Mouse (Mus musculus): Measurements from ENCODE around the gene Ptprn. TPM values are rescaled to one million over a fixed set of nuclear protein-coding genes. Genes with fewer than 3 reads are reported as not detected.
"Not testable (repeated sequence)": the region's sequence is repeated elsewhere in the genome, so short reads cannot be mapped to it uniquely, and the experiment has no call there.

The Ptprn gene
- polyA plus RNA-seq, 1 experiment from 2014 or later = 0.92 TPM

GRCm38 (mm10) chr1:75236117-75237050 lies 27.9 kb downstream of the Ptprn start, which contains the start of gene Dnajb2:
Gene Dnajb2, plus strand, starts transcription at chr1:75236406.
- no peak for TF ChIP-seq CTCF (IDR thresholded peaks at IDR 0.05)
- 0 out of 2 replicates have a peak, but pooled peaks have one; percentile 15 for TF ChIP-seq EP300 (IDR thresholded peaks at IDR 0.05)
- H3K4me1 ChIP-seq (ENCODE audit: insufficient read depth, low read depth, low read length) = peaks cover 6% of the 10 kb centered on the region; the same call in 1 of the 2 replicates
- ATAC-seq = peak; percentile 96
- peak; percentile 95 for DNase-seq (ENCODE audit: low spot score)
- H3K9ac ChIP-seq (replicated peaks; ENCODE audit: low read depth) = peak within 1 kb of the TSS; percentile 66
- no peaks in the 10 kb centered on the region for H3K9me3 ChIP-seq (ENCODE audit: low read length)
- no peaks in the 10 kb centered on the region for H3K27me3 ChIP-seq (replicated peaks; ENCODE audit: insufficient read depth, low read length)
- no peaks in the 10 kb centered on the region for H3K36me3 ChIP-seq (ENCODE audit: insufficient read depth, low read length)
- H3K4me2 ChIP-seq (replicated peaks; ENCODE audit: low read depth, low read length) = peak within 1 kb of the TSS; percentile 96
- peak within 1 kb of the TSS; percentile 62 for H3K4me3 ChIP-seq (ENCODE audit: low read depth, low read length)
- under 1% methylated on average over 47 of the region's 64 CpGs for WGBS
- H3K27ac ChIP-seq (ENCODE audit: low read length) = peak within 1 kb of the TSS; percentile 94

- no peaks in the 10 kb centered on the region for H3K9me3 ChIP-seq (ENCODE audit: low read length)
- DNase-seq (ENCODE audit: low spot score) = peak; percentile 84
- no peak overlapping the region for H3K9ac ChIP-seq (replicated peaks; ENCODE audit: low read depth)
- no peak overlapping the region for H3K4me3 ChIP-seq (ENCODE audit: low read depth, low read length)
- 0% methylated on average over 8 of the region's 8 CpGs for WGBS
- peaks cover 6% of the 10 kb centered on the region; the same call in 1 of the 2 replicates for H3K4me1 ChIP-seq (ENCODE audit: insufficient read depth, low read depth, low read length)
- no peaks in the 10 kb centered on the region for H3K36me3 ChIP-seq (ENCODE audit: insufficient read depth, low read length)
- peak; percentile 24; the same call in 1 of the 2 replicates for ATAC-seq
- no peak overlapping the region for H3K4me2 ChIP-seq (replicated peaks; ENCODE audit: low read depth, low read length)
- TF ChIP-seq CTCF (IDR thresholded peaks at IDR 0.05) (peak; percentile 83), EP300 (IDR thresholded peaks at IDR 0.05) (no peak)
- no peak overlapping the region for H3K27ac ChIP-seq (ENCODE audit: low read length)
- no peaks in the 10 kb centered on the region for H3K27me3 ChIP-seq (replicated peaks; ENCODE audit: insufficient read depth, low read length)
Observed at GRCm38 (mm10) chr1:75234606-75235005, 29.7 kb downstream of the Ptprn start.

DNA sequence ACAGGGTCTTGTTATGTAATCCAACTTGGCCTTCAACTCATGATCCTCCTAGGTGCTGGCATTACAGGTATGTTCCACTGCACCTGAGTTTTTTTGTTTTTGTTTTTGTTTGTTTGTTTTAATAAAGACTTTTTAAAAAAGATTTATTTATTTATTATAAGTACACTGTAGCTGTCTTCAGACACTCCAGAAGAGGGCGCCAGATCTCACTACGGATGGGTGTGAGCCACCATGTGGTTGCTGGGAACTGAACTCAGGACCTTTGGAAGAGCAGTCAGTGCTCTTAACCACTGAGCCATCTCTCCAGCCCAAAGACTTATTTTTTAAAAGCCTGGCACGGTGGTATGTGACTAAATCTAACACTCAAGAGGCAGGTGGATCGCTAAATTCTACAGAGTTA lies 31.8 kb downstream of the Ptprn start:
- 62% methylated on average over 4 of the region's 4 CpGs for WGBS

DNA sequence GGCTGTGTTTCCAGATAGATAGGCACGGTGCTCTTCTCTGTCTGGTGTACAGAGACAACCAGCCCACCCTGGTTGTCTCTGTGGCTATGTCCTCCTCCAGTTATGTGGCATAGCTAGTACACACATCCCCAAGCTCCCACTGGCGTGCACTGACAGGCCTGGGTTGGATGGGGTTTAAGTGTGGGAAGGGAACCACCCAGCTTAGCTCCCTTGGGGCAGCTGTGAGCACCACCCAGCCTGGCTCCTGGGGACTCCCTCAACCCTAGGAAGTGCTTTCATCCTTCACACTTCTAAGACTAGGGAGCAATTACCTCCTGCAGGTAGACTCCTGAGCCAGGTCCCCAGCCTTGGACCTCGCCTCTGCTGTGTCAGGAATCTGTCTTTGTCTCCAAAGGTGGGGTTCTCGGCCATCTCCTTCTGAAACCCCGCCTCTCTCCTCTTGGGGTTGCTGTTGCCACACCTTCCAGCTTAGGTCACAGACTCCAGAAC lies 32.6 kb downstream of the Ptprn start, which contains the start of gene A630095N17Rik:
A630095N17Rik (minus strand) TSS at position 439 of the 489 bp plus-strand sequence.
- Histone ChIP-seq H3K4me1 (ENCODE audit: insufficient read depth, low read depth, low read length) (no peaks in the 10 kb centered on the region), H3K4me3 (ENCODE audit: low read depth, low read length) (no peak within 1 kb of the TSS), H3K27ac (ENCODE audit: low read length) (no peak within 1 kb of the TSS), H3K36me3 (ENCODE audit: insufficient read depth, low read length) (no peaks in the 10 kb centered on the region), H3K4me2 (replicated peaks; ENCODE audit: low read depth, low read length) (no peak within 1 kb of the TSS), H3K27me3 (replicated peaks; ENCODE audit: insufficient read depth, low read length) (no peaks in the 10 kb centered on the region), H3K9ac (replicated peaks; ENCODE audit: low read depth) (no peak within 1 kb of the TSS), H3K9me3 (ENCODE audit: low read length) (no peaks in the 10 kb centered on the region)
- ATAC-seq = no peak
- no peak for TF ChIP-seq CTCF (IDR thresholded peaks at IDR 0.05)
- no peak for TF ChIP-seq EP300 (IDR thresholded peaks at IDR 0.05)
- DNase-seq (ENCODE audit: low spot score) = no peak
- 68% methylated on average over 5 of the region's 5 CpGs for WGBS

More for the DNA sequence above, 31.8 kb downstream of the Ptprn start:
- H3K4me3 ChIP-seq (ENCODE audit: low read depth, low read length); DNase-seq (ENCODE audit: low spot score); H3K27me3 ChIP-seq (replicated peaks; ENCODE audit: insufficient read depth, low read length); ATAC-seq; H3K9me3 ChIP-seq (ENCODE audit: low read length); H3K36me3 ChIP-seq (ENCODE audit: insufficient read depth, low read length); H3K4me1 ChIP-seq (ENCODE audit: insufficient read depth, low read depth, low read length); H3K9ac ChIP-seq (replicated peaks; ENCODE audit: low read depth); H3K4me2 ChIP-seq (replicated peaks; ENCODE audit: low read depth, low read length); H3K27ac ChIP-seq (ENCODE audit: low read length): not testable (repeated sequence)

DNA sequence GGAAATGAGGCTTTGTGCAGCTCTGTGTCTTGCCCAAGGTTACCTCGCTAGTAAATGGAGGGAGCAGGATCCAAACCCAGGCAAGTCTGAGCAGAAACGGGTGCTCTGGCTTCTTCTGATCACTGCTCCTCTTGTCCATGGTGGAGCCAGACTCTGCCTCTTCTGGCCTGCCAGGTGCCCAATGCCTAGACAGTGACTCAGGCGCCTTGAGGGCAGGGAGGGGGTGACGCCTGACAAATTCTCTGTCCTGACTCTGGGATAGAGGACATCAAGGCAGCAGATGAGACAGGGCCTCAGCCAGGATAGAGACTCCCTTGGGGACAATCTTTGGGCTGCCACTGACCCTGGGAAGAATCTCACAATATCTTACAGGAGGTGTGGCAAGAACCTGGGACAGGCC lies 33.1 kb downstream of the Ptprn start:
- H3K4me2 ChIP-seq (replicated peaks; ENCODE audit: low read depth, low read length) = no peak overlapping the region
- no peaks in the 10 kb centered on the region for H3K9me3 ChIP-seq (ENCODE audit: low read length)
- WGBS = 57% methylated on average over 4 of the region's 4 CpGs
- H3K27me3 ChIP-seq (replicated peaks; ENCODE audit: insufficient read depth, low read length) = no peaks in the 10 kb centered on the region
- H3K4me1 ChIP-seq (ENCODE audit: insufficient read depth, low read depth, low read length) = no peaks in the 10 kb centered on the region
- no peaks in the 10 kb centered on the region for H3K36me3 ChIP-seq (ENCODE audit: insufficient read depth, low read length)
- no peak overlapping the region for H3K27ac ChIP-seq (ENCODE audit: low read length)
- H3K9ac ChIP-seq (replicated peaks; ENCODE audit: low read depth) = no peak overlapping the region
- DNase-seq (ENCODE audit: low spot score) (no peak), ATAC-seq (no peak)
- no peak for TF ChIP-seq EP300 (IDR thresholded peaks at IDR 0.05)
- TF ChIP-seq CTCF (IDR thresholded peaks at IDR 0.05) = no peak
- no peak overlapping the region for H3K4me3 ChIP-seq (ENCODE audit: low read depth, low read length)

GRCm38 (mm10) chr1:75230335-75230994 lies 33.8 kb downstream of the Ptprn start:
- no peak for DNase-seq (ENCODE audit: low spot score)
- Histone ChIP-seq H3K27me3 (replicated peaks; ENCODE audit: insufficient read depth, low read length) (no peaks in the 10 kb centered on the region), H3K9me3 (ENCODE audit: low read length) (no peaks in the 10 kb centered on the region), H3K36me3 (ENCODE audit: insufficient read depth, low read length) (no peaks in the 10 kb centered on the region), H3K4me2 (replicated peaks; ENCODE audit: low read depth, low read length) (no peak overlapping the region), H3K9ac (replicated peaks; ENCODE audit: low read depth) (no peak overlapping the region), H3K4me3 (ENCODE audit: low read depth, low read length) (no peak overlapping the region), H3K4me1 (ENCODE audit: insufficient read depth, low read depth, low read length) (no peaks in the 10 kb centered on the region), H3K27ac (ENCODE audit: low read length) (no peak overlapping the region)
- 58% methylated on average over 7 of the region's 7 CpGs for WGBS
- TF ChIP-seq CTCF (IDR thresholded peaks at IDR 0.05) (no peak), EP300 (IDR thresholded peaks at IDR 0.05) (no peak)
- ATAC-seq = no peak
